Comparison of ENCODE assay signal across 9 mouse cellular contexts in genomic region chr12:81205619-81206560, GRCm38 (mm10).
A peak's percentile ranks its signal among the peaks of the same experiment; 100 is the strongest.
DNase-seq lines count a peak whose midpoint lies in the region; ATAC-seq lines count a peak whose summit lies in the region.
"Had no signal": no experiment of that assay in that cellular context is flagged by ENCODE, and none has a peak within 500 bp of the region (broad histone marks: within the 10 kb centered on the region; RNA-seq: fewer than 3 reads in every experiment).

No protein-coding gene starts in this region.

- peaks cover 5% of the 10 kb centered on the region; the same call in 1 of the 2 replicates for H3K4me1 ChIP-seq in forebrain, embryonic 15.5 days

- WGBS in forebrain, embryonic 15.5 days = 7% methylated on average over 6 of the region's 6 CpGs

- ATAC-seq in forebrain, embryonic 15.5 days (replicated peaks) = peak; percentile 67; the same call in 1 of the 2 replicates

- no peak overlapping the region for H3K4me3 ChIP-seq in forebrain, embryonic 15.5 days
- H3K4me3 ChIP-seq: hindbrain, embryonic 15.5 days had no signal

- no peaks in the 10 kb centered on the region for H3K27me3 ChIP-seq in forebrain, embryonic 15.5 days
- H3K27me3 ChIP-seq: hindbrain, embryonic 15.5 days had no signal

- no peak overlapping the region for H3K9ac ChIP-seq in forebrain, embryonic 15.5 days (replicated peaks)
- H3K9ac ChIP-seq: hindbrain, embryonic 15.5 days had no signal

- H3K9me3 ChIP-seq in forebrain, embryonic 15.5 days = no peaks in the 10 kb centered on the region
- H3K9me3 ChIP-seq: hindbrain, embryonic 15.5 days had no signal

- intact Hi-C loops in left cerebral cortex, postnatal 4 days (cut with DNase I) = no loop called here

- no peak overlapping the region for H3K27ac ChIP-seq in forebrain, embryonic 15.5 days (replicated peaks)
- H3K27ac ChIP-seq: hindbrain, embryonic 15.5 days had no signal

- DNase-seq in kidney, postnatal 10 days = peak; percentile 82
- no peak for DNase-seq in kidney, adult 9 months
- DNase-seq in WW6 (ENCODE audit: low read depth, low spot score) = peak; percentile 36
- DNase-seq in ovary, postnatal 14 days (ENCODE audit: low spot score) = peak; percentile 36
- DNase-seq in right cerebral cortex, postnatal 14 days = no peak
- no peak for DNase-seq in left cerebral cortex, postnatal 4 days
- no peak for DNase-seq in urinary bladder, adult 2 months (ENCODE audit: low spot score)

- no peak overlapping the region for H3K4me2 ChIP-seq in forebrain, embryonic 15.5 days (replicated peaks)
- H3K4me2 ChIP-seq: hindbrain, embryonic 15.5 days had no signal

- no peaks in the 10 kb centered on the region for H3K36me3 ChIP-seq in forebrain, embryonic 15.5 days
- H3K36me3 ChIP-seq: hindbrain, embryonic 15.5 days had no signal

Comparison
In these comparisons a context has a peak if more than half of its experiments do, and no peak if none do; other contexts are left out.
1. DNase-seq: peak in kidney, postnatal 10 days (single experiment), WW6 (single experiment) and ovary, postnatal 14 days (single experiment); none in kidney, adult 9 months (single experiment), right cerebral cortex, postnatal 14 days (single experiment), left cerebral cortex, postnatal 4 days (single experiment) and urinary bladder, adult 2 months (single experiment).